Mouse (Mus musculus) testis, adult 2 months (tissue): ENCODE results near the gene Osbp2.

Experiments used
- CTCF ChIP-seq: fragments of 200-500 bp; IDR thresholded peaks from 2 replicates; pipeline ENCODE4 v1.5.1; 2012; ENCODE audit warnings: low read depth, mild to moderate bottlenecking, inconsistent platforms, low read length, moderate library complexity; ENCODE audit not compliant: control insufficient read depth, insufficient read depth, insufficient replicate concordance
- POLR2A ChIP-seq: fragments of 200-500 bp; IDR thresholded peaks from 2 replicates; pipeline ENCODE4 v1.6.1; 2012; ENCODE audit warnings: low read depth, mild to moderate bottlenecking, inconsistent platforms, low read length, moderate library complexity; ENCODE audit not compliant: control insufficient read depth

DNA sequence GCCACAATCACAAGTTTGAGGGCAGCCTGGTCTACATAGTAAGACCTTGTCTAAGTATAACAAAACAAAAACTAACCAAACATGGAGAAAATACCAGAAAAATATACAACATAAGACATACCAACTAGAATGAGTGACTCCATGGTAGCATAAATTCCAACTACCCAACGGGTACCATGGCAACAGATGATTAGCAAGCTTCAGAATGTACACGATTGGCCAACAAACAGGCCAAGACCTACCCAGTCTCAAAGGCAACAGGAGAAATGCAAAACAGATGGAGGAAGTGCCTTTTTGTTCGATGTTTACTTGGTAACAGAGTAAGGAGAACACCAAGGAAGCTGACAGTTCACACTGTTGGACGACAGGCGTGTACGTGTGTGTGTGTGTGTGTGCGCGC is 96.7 kb downstream of the Osbp2 start:
- TF ChIP-seq POLR2A (no peak), CTCF (no peak)
